Mouse (Mus musculus): ENCODE results near the gene Ppp1r15a. TPM values are rescaled to one million over a fixed set of nuclear protein-coding genes. Genes with fewer than 3 reads are reported as not detected.

Ppp1r15a gene
- polyA plus RNA-seq, 1 experiment from 2014 or later = 14.7 TPM

DNA sequence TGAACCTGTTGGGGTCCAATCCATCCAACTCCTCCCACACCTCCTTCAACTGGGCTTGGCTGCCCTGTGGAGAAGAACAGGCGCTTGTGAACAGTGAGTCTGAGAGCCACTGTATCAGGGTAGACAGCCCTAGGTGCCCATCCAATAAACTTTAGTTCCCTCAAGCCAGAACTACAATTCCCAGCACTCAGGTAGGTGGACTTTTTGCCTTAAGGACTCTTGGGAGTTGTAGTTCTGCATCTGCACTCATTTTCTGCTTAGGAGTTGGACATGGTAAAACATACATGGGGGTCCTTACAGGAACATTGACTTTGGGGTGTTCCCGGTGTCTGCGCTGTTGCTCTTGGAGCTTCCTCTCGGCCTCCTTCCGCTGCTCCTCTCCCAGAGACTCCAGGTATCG is 27.6 kb downstream of the Ppp1r15a start:
- ATAC-seq (replicated peaks; ENCODE audit: low FRiP score, low TSS enrichment, low read depth) (no peak), DNase-seq (ENCODE audit: low spot score) (no peak)
- Histone ChIP-seq H3K27ac (ENCODE audit: low read depth) (no peak overlapping the region), H3K4me2 (ENCODE audit: low read length) (no peak overlapping the region), H3K4me1 (replicated peaks; ENCODE audit: control insufficient read depth, insufficient read depth, low read length) (no peaks in the 10 kb centered on the region), H3K9me3 (ENCODE audit: control insufficient read depth, low read length) (no peaks in the 10 kb centered on the region), H3K9ac (ENCODE audit: low read length) (no peak overlapping the region), H3K4me3 (ENCODE audit: low read depth, low read length) (no peak overlapping the region), H3K27me3 (replicated peaks; ENCODE audit: control insufficient read depth, insufficient read depth, low read length) (no peaks in the 10 kb centered on the region), H3K36me3 (ENCODE audit: control insufficient read depth, insufficient read depth, low read length) (peaks cover 79% of the 10 kb centered on the region)
- 97% methylated on average over 6 of the region's 6 CpGs for WGBS

DNA sequence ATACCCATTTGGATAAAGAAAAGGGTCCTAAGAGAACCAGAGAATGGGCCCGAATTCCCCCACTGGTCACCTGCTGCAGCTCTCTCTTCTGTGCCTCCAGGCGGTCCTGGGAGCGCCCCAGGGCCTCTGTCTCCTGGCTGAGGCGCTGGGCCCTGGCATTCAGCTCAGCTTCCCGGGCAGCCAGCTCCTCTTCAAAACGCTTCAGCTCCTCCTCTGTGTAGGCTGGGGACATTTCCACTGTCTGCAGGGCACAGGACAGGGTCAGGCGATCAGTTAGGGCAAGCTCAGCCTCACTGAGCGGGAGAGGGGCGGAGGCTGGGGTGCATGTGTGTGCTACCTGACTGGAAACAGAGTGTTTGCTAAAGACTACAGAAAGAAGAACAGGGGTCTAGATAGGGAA is 31.5 kb downstream of the Ppp1r15a start:
- Histone ChIP-seq H3K27ac (ENCODE audit: low read depth) (no peak overlapping the region), H3K4me2 (ENCODE audit: low read length) (no peak overlapping the region), H3K9me3 (ENCODE audit: control insufficient read depth, low read length) (no peaks in the 10 kb centered on the region), H3K36me3 (ENCODE audit: control insufficient read depth, insufficient read depth, low read length) (peaks cover 73% of the 10 kb centered on the region), H3K4me3 (ENCODE audit: low read depth, low read length) (no peak overlapping the region), H3K4me1 (replicated peaks; ENCODE audit: control insufficient read depth, insufficient read depth, low read length) (peaks cover 8% of the 10 kb centered on the region), H3K27me3 (replicated peaks; ENCODE audit: control insufficient read depth, insufficient read depth, low read length) (no peaks in the 10 kb centered on the region), H3K9ac (ENCODE audit: low read length) (no peak overlapping the region)
- 87% methylated on average over 9 of the region's 9 CpGs for WGBS
- ATAC-seq (replicated peaks; ENCODE audit: low FRiP score, low TSS enrichment, low read depth) (no peak), DNase-seq (ENCODE audit: low spot score) (no peak)

DNA sequence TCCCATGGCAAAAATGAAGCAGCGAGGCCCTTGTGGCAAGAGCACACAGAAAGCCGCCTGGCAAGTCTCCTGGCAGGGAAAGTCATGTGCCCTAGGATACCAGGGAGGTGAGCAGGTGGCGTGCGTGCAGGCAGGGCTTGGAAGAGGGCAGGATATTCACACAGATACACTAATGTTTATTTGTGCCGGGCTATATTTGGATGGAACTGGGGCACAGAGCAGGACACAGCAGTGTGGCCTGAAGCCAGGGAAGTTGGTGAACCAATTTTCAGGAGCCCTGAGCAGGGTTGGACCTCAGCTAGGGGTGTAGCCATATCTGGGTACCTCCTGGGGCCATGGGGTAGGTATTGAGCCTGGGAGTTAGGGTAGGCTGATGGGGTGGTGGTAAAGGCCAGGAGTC is 33.1 kb downstream of the Ppp1r15a start:
- H3K36me3 ChIP-seq (ENCODE audit: control insufficient read depth, insufficient read depth, low read length) = peaks cover 57% of the 10 kb centered on the region
- ATAC-seq (replicated peaks; ENCODE audit: low FRiP score, low TSS enrichment, low read depth) (no peak), DNase-seq (ENCODE audit: low spot score) (no peak)
- WGBS = 91% methylated on average over 5 of the region's 5 CpGs
- H3K4me3 ChIP-seq (ENCODE audit: low read depth, low read length) = no peak overlapping the region
- H3K4me1 ChIP-seq (replicated peaks; ENCODE audit: control insufficient read depth, insufficient read depth, low read length) = peaks cover 12% of the 10 kb centered on the region
- H3K27ac ChIP-seq (ENCODE audit: low read depth) = no peak overlapping the region
- no peaks in the 10 kb centered on the region for H3K9me3 ChIP-seq (ENCODE audit: control insufficient read depth, low read length)
- no peak overlapping the region for H3K9ac ChIP-seq (ENCODE audit: low read length)
- H3K27me3 ChIP-seq (replicated peaks; ENCODE audit: control insufficient read depth, insufficient read depth, low read length) = no peaks in the 10 kb centered on the region
- no peak overlapping the region for H3K4me2 ChIP-seq (ENCODE audit: low read length)

- Histone ChIP-seq H3K4me3 (ENCODE audit: low read depth, low read length) (no peak overlapping the region), H3K4me2 (ENCODE audit: low read length) (no peak overlapping the region), H3K36me3 (ENCODE audit: control insufficient read depth, insufficient read depth, low read length) (peaks cover 51% of the 10 kb centered on the region), H3K27me3 (replicated peaks; ENCODE audit: control insufficient read depth, insufficient read depth, low read length) (no peaks in the 10 kb centered on the region), H3K4me1 (replicated peaks; ENCODE audit: control insufficient read depth, insufficient read depth, low read length) (peaks cover 15% of the 10 kb centered on the region), H3K27ac (ENCODE audit: low read depth) (no peak overlapping the region), H3K9ac (ENCODE audit: low read length) (no peak overlapping the region), H3K9me3 (ENCODE audit: control insufficient read depth, low read length) (no peaks in the 10 kb centered on the region)
- 93% methylated on average over 8 of the region's 8 CpGs for WGBS
- DNase-seq (ENCODE audit: low spot score) (no peak), ATAC-seq (replicated peaks; ENCODE audit: low FRiP score, low TSS enrichment, low read depth) (no peak)
Measured at GRCm38 (mm10) chr7:45492225-45492844, 33.7 kb downstream of the Ppp1r15a start.

- DNase-seq (ENCODE audit: low spot score) = no peak
- H3K4me2 ChIP-seq (ENCODE audit: low read length) = 0 out of 2 replicates have a peak overlapping the region, but pooled peaks have one; percentile 6
- ATAC-seq (replicated peaks; ENCODE audit: low FRiP score, low TSS enrichment, low read depth) = no peak
- H3K4me3 ChIP-seq (ENCODE audit: low read depth, low read length) = no peak overlapping the region
- H3K27ac ChIP-seq (ENCODE audit: low read depth) = peak overlapping the region; percentile 27; the same call in 1 of the 2 replicates
- no peaks in the 10 kb centered on the region for H3K9me3 ChIP-seq (ENCODE audit: control insufficient read depth, low read length)
- WGBS = 24% methylated on average over 3 of the region's 3 CpGs
- no peak overlapping the region for H3K9ac ChIP-seq (ENCODE audit: low read length)
- peaks cover 40% of the 10 kb centered on the region for H3K36me3 ChIP-seq (ENCODE audit: control insufficient read depth, insufficient read depth, low read length)
- peaks cover 15% of the 10 kb centered on the region for H3K4me1 ChIP-seq (replicated peaks; ENCODE audit: control insufficient read depth, insufficient read depth, low read length)
- no peaks in the 10 kb centered on the region for H3K27me3 ChIP-seq (replicated peaks; ENCODE audit: control insufficient read depth, insufficient read depth, low read length)
Measured at GRCm38 (mm10) chr7:45491264-45491663, 34.8 kb downstream of the Ppp1r15a start.

- Histone ChIP-seq H3K27ac (ENCODE audit: low read depth) (peak overlapping the region; percentile 27; the same call in 1 of the 2 replicates), H3K36me3 (ENCODE audit: control insufficient read depth, insufficient read depth, low read length) (peaks cover 35% of the 10 kb centered on the region), H3K9ac (ENCODE audit: low read length) (no peak overlapping the region), H3K27me3 (replicated peaks; ENCODE audit: control insufficient read depth, insufficient read depth, low read length) (no peaks in the 10 kb centered on the region), H3K4me2 (ENCODE audit: low read length) (0 out of 2 replicates have a peak overlapping the region, but pooled peaks have one; percentile 6), H3K4me1 (replicated peaks; ENCODE audit: control insufficient read depth, insufficient read depth, low read length) (peaks cover 15% of the 10 kb centered on the region), H3K4me3 (ENCODE audit: low read depth, low read length) (no peak overlapping the region), H3K9me3 (ENCODE audit: control insufficient read depth, low read length) (no peaks in the 10 kb centered on the region)
- ATAC-seq (replicated peaks; ENCODE audit: low FRiP score, low TSS enrichment, low read depth) (no peak), DNase-seq (ENCODE audit: low spot score) (no peak)
- WGBS = 19% methylated on average over 9 of the region's 9 CpGs
Measured at GRCm38 (mm10) chr7:45490822-45491221, 35.2 kb downstream of the Ppp1r15a start.

- Histone ChIP-seq H3K4me2 (ENCODE audit: low read length) (no peak overlapping the region), H3K4me1 (replicated peaks; ENCODE audit: control insufficient read depth, insufficient read depth, low read length) (peaks cover 15% of the 10 kb centered on the region), H3K36me3 (ENCODE audit: control insufficient read depth, insufficient read depth, low read length) (peaks cover 23% of the 10 kb centered on the region), H3K4me3 (ENCODE audit: low read depth, low read length) (no peak overlapping the region), H3K27ac (ENCODE audit: low read depth) (no peak overlapping the region), H3K27me3 (replicated peaks; ENCODE audit: control insufficient read depth, insufficient read depth, low read length) (no peaks in the 10 kb centered on the region), H3K9ac (ENCODE audit: low read length) (no peak overlapping the region), H3K9me3 (ENCODE audit: control insufficient read depth, low read length) (no peaks in the 10 kb centered on the region)
- WGBS = 76% methylated on average over 7 of the region's 7 CpGs
- DNase-seq (ENCODE audit: low spot score) (no peak), ATAC-seq (replicated peaks; ENCODE audit: low FRiP score, low TSS enrichment, low read depth) (no peak)
Measured at GRCm38 (mm10) chr7:45489578-45489977, 36.5 kb downstream of the Ppp1r15a start.

- ATAC-seq (replicated peaks; ENCODE audit: low FRiP score, low TSS enrichment, low read depth) = peak; percentile 58
- peak; percentile 71 for DNase-seq (ENCODE audit: low spot score)
- Histone ChIP-seq H3K4me3 (ENCODE audit: low read depth, low read length) (peak within 1 kb of the TSS; percentile 47), H3K36me3 (ENCODE audit: control insufficient read depth, insufficient read depth, low read length) (peaks cover 13% of the 10 kb centered on the region), H3K9ac (ENCODE audit: low read length) (peak within 1 kb of the TSS; percentile 58), H3K27ac (ENCODE audit: low read depth) (peak within 1 kb of the TSS; percentile 49), H3K4me2 (ENCODE audit: low read length) (peak within 1 kb of the TSS; percentile 57), H3K4me1 (replicated peaks; ENCODE audit: control insufficient read depth, insufficient read depth, low read length) (peaks cover 15% of the 10 kb centered on the region), H3K9me3 (ENCODE audit: control insufficient read depth, low read length) (no peaks in the 10 kb centered on the region), H3K27me3 (replicated peaks; ENCODE audit: control insufficient read depth, insufficient read depth, low read length) (no peaks in the 10 kb centered on the region)
- 10% methylated on average over 38 of the region's 38 CpGs for WGBS
Measured at GRCm38 (mm10) chr7:45488293-45489204, 37.5 kb downstream of the Ppp1r15a start, which contains the start of gene Dhdh. Gene Dhdh, minus strand, starts transcription at chr7:45488805.
